Mouse (Mus musculus): ENCODE measurements at regions not wholly inside any gene's neighbourhood (a gene's known extent, or its start where the extent isn't known, plus 50 kb on each side); places are given as distances from the start of the nearest gene placed in this dataset.

- no peak for DNase-seq
Observed at GRCm38 (mm10) chr9:122568691-122569441, 178.3 kb upstream of the Topaz1 start.

GRCm38 (mm10) chr9:122569511-122570455 is 177.4 kb upstream of the Topaz1 start:
- DNase-seq: no peak

- no peak for DNase-seq
Observed at GRCm38 (mm10) chr9:122571001-122571400, 176.1 kb upstream of the Topaz1 start.

- no peak for DNase-seq
Observed at GRCm38 (mm10) chr9:122571402-122572059, 175.6 kb upstream of the Topaz1 start.

GRCm38 (mm10) chr9:122572060-122572835 is 174.9 kb upstream of the Topaz1 start:
- no peak for DNase-seq

- DNase-seq: no peak
Observed at GRCm38 (mm10) chr9:122572836-122573267, 174.3 kb upstream of the Topaz1 start.

- DNase-seq: no peak
Observed at GRCm38 (mm10) chr9:122585228-122585627, 161.9 kb upstream of the Topaz1 start.

- DNase-seq: no peak
Observed at GRCm38 (mm10) chr9:122586421-122586820, 160.7 kb upstream of the Topaz1 start.

- DNase-seq: no peak
Observed at GRCm38 (mm10) chr9:122586986-122587385, 160.2 kb upstream of the Topaz1 start.

- no peak for DNase-seq
Observed at GRCm38 (mm10) chr9:122588246-122588645, 158.9 kb upstream of the Topaz1 start.

- DNase-seq: no peak
Observed at GRCm38 (mm10) chr9:122592820-122593615, 154.1 kb upstream of the Topaz1 start.

GRCm38 (mm10) chr9:122595120-122595943 is 151.8 kb upstream of the Topaz1 start:
- DNase-seq: no peak

GRCm38 (mm10) chr9:122603106-122603505 is 144.0 kb upstream of the Topaz1 start:
- DNase-seq: no peak

- DNase-seq: no peak
Observed at GRCm38 (mm10) chr9:122609616-122610015, 137.5 kb upstream of the Topaz1 start.

GRCm38 (mm10) chr9:122610918-122611317 is 136.2 kb upstream of the Topaz1 start:
- DNase-seq: no peak

GRCm38 (mm10) chr9:122614579-122615252 is 132.4 kb upstream of the Topaz1 start:
- DNase-seq: no peak

GRCm38 (mm10) chr9:122615351-122615750 is 131.8 kb upstream of the Topaz1 start:
- DNase-seq: no peak

- DNase-seq: no peak
Observed at GRCm38 (mm10) chr9:122617793-122618192, 129.4 kb upstream of the Topaz1 start.

GRCm38 (mm10) chr9:122625081-122625480 is 122.1 kb upstream of the Topaz1 start:
- DNase-seq: no peak

- DNase-seq: no peak
Observed at GRCm38 (mm10) chr9:122626346-122626745, 120.8 kb upstream of the Topaz1 start.
